Mouse (Mus musculus): ENCODE measurements around the gene Crybb1.

- TF ChIP-seq CTCF (IDR thresholded peaks at IDR 0.05; ENCODE audit: extremely low read depth, insufficient read depth, insufficient read length, insufficient replicate concordance): no peak
- no peak for TF ChIP-seq POLR2A (IDR thresholded peaks at IDR 0.05; ENCODE audit: low read depth, low read length)
Observed at GRCm38 (mm10) chr5:112241849-112242248, 13.8 kb upstream of the Crybb1 start.
